Mouse (Mus musculus) myocyte (in vitro differentiated cells): ENCODE data around the gene Abhd5.

Experiments used
- MYOD1 ChIP-seq, 3 experiments: IDR thresholded peaks; one replicate each; pipeline ENCODE4 v1.6.1; 2011; ENCODE audit warnings: control low read depth in 2 of 3, low read depth in 2 of 3, mild to moderate bottlenecking in 2 of 3, moderate library complexity in 1 of 3; ENCODE audit not compliant: insufficient read length in 2 of 3, control insufficient read depth in 1 of 3
- POLR2A ChIP-seq: IDR thresholded peaks from one replicate; pipeline ENCODE4 v1.6.1; 2011; ENCODE audit warnings: low read depth, mild to moderate bottlenecking, control low read depth, moderate library complexity; ENCODE audit not compliant: insufficient read length

GRCm38 (mm10) chr9:122322356-122322755, 29.1 kb upstream of the Abhd5 start:
- no peak for TF ChIP-seq MYOD1 (IDR thresholded peaks at IDR 0.05; ENCODE audit: control insufficient read depth in 1 of 3, insufficient read length in 2 of 3, low read depth in 2 of 3)
- TF ChIP-seq POLR2A, result no peak
